Mouse (Mus musculus) heart, adult 2 months (tissue): ENCODE data around the gene Foxn3. TPM values are rescaled to one million over a fixed set of nuclear protein-coding genes. Genes with fewer than 3 reads are reported as not detected.

Source experiments
- DNase-seq, 2 experiments: peaks; one replicate each; pipeline ENCODE4 v3.0.0; 2021
- H3K27ac ChIP-seq: fragments of 200-600 bp; 2 replicates; pipeline ENCODE4 v1.8.1; 2022
- H3K27me3 ChIP-seq: fragments of 200-500 bp; 2 replicates; pipeline ENCODE4 v1.6.1; 2012; ENCODE audit warnings: mild to moderate bottlenecking, low read length, inconsistent platforms, mixed read lengths; ENCODE audit not compliant: control insufficient read depth, insufficient read depth
- H3K36me3 ChIP-seq: fragments of 200-500 bp; 2 replicates; pipeline ENCODE4 v1.6.1; 2012; ENCODE audit warnings: low read length, inconsistent platforms; ENCODE audit not compliant: control insufficient read depth, insufficient read depth
- H3K4me1 ChIP-seq: fragments of 200-500 bp; 2 replicates; pipeline ENCODE4 v1.6.1; 2011; ENCODE audit warnings: low read length; ENCODE audit not compliant: control insufficient read depth, insufficient read depth
- H3K4me3 ChIP-seq: fragments of 200-600 bp; 2 replicates; pipeline ENCODE4 v1.8.1; 2022
- H3K79me2 ChIP-seq: fragments of 200-500 bp; replicated peaks from 2 replicates; pipeline ENCODE4 v1.6.1; 2012; ENCODE audit warnings: mild to moderate bottlenecking, inconsistent platforms, low read length, moderate library complexity, mixed read lengths; ENCODE audit not compliant: control insufficient read depth, insufficient read depth
- H3K9ac ChIP-seq: fragments of 200-500 bp; 2 replicates; pipeline ENCODE4 v1.6.1; 2012; ENCODE audit warnings: low read depth, mild to moderate bottlenecking, control low read depth, inconsistent platforms, low read length, mixed read lengths
- CTCF ChIP-seq: fragments of 200-600 bp; IDR thresholded peaks from 2 replicates; pipeline ENCODE4 v1.8.1; 2022; ENCODE audit warnings: antibody characterized with exemption, mild to moderate bottlenecking, moderate library complexity
- EP300 ChIP-seq: fragments of 200-500 bp; IDR thresholded peaks from 2 replicates; pipeline ENCODE4 v1.6.1; 2011; ENCODE audit warnings: low read depth, low read length, control low read depth; ENCODE audit not compliant: insufficient read depth
- POLR2A ChIP-seq: fragments of 200-500 bp; IDR thresholded peaks from 2 replicates; pipeline ENCODE4 v1.6.1; 2011; ENCODE audit warnings: mild to moderate bottlenecking, low read depth, low read length, control low read depth; ENCODE audit not compliant: insufficient read depth
- WGBS: fragments of 180-500 bp; shearing (Covaris S2); methylation state at CpG from one replicate; pipeline ENCODE4 v1.1.7; 2018; 5-methylcytosine and 5-hydroxymethylcytosine counted together
- intact Hi-C: fragments of 180-260 bp; cut with DNase I; formaldehyde crosslinking; loops from one replicate; pipeline ENCODE4 v1.15.1; 2025
- polyA plus RNA-seq: library from polyadenylated mRNA; depleted of rRNA; stranded (reverse); fragments of >200 nt; gene quantifications from 2 replicates; pipeline ENCODE4 v1.2.3, GENCODE M21; 2012
- total RNA-seq, 2 experiments: library from RNA; stranded (reverse); gene quantifications; 2 replicates each; pipeline ENCODE4 v1.2.3; 2021

Foxn3 gene
- total and polyA plus RNA-seq, 3 experiments, result 28.1 to 117 (median 106) TPM

DNA sequence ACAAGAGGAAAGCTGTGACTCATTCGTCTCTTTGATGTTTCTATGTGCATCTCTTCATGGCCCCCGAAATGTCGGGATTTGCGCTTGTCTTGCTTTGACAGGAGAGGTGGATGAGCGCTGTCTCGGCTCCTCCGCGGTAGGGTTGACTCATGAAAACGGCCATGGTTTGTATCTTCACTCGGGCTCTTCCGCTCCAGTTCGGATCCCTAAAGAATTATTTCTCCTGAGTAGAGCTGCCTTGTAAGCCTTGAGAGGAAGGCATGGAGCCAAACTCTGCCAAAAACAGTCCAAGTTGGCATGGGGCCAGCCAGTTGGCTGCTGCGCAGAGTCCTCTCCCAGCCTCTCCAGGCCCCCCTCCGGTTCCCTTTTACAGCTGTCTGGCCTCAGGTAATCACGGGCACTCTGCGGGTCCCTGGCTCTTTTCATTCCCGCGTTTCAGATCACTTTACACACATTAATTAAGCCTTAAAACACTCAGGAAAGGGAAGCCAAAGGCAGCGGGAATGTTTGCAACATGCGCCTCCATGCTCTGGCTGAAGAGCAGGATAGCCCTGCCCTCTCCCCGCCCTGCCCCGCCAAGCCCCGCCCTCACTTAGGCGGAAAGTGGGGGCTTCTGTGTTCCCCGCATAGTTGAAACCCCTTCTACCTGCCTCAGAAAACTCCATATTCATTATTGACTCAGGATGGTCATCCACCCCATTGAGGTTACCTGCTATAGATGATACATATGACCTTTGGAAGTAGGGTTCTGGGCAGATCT is 7.0 kb upstream of the Foxn3 start:
- 53% methylated on average over 25 of the region's 25 CpGs for WGBS
- Histone ChIP-seq H3K27me3 (no peaks in the 10 kb centered on the region), H3K4me3 (peak overlapping the region; percentile 20; the same call in 1 of the 2 replicates)

DNA sequence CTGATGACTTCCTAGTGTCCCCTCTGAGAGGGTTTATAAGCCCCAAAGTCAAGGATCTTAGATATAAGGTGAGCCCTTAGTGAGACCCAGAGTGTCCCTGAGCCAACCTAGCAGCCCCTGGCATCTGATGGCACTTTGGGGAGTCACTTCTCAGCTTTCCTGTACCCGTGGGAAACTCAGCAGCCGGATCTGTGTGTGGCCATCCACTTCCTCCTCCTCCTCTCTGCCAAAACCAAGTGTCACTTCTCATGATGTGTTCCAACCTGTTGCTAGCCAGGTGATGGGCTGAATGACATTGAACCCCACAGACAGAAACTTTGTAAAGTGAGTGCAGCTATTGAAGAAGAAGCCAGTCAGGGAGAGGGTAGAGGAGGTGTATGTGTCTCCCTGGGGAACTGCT is 2.2 kb upstream of the Foxn3 start:
- Histone ChIP-seq H3K4me3 (no peak overlapping the region), H3K79me2 (no peaks in the 10 kb centered on the region), H3K27me3 (no peaks in the 10 kb centered on the region), H3K9ac (no peak overlapping the region), H3K4me1 (peaks cover 6% of the 10 kb centered on the region), H3K27ac (no peak overlapping the region), H3K36me3 (peaks cover 5% of the 10 kb centered on the region; the same call in 1 of the 2 replicates)
- intact Hi-C loops, result loop anchor here (1.0 kb wide), 1 partner anchor 32 kb away; no protein-coding TSS in a partner anchor
- 51% methylated on average over 2 of the region's 2 CpGs for WGBS
- no peak for DNase-seq
- TF ChIP-seq EP300 (no peak), POLR2A (no peak), CTCF (no peak)

More for the DNA sequence above, 7.0 kb upstream of the Foxn3 start:
- Histone ChIP-seq H3K9ac (0 out of 2 replicates have a peak overlapping the region, but pooled peaks have one; percentile 20), H3K4me1 (peaks cover 2% of the 10 kb centered on the region), H3K36me3 (no peaks in the 10 kb centered on the region), H3K27ac (no peak overlapping the region), H3K79me2 (no peaks in the 10 kb centered on the region)
- intact Hi-C loops, result no loop called here
- TF ChIP-seq EP300 (no peak), CTCF (no peak), POLR2A (no peak)
- DNase-seq, result peak; percentile 77 to 79

DNA sequence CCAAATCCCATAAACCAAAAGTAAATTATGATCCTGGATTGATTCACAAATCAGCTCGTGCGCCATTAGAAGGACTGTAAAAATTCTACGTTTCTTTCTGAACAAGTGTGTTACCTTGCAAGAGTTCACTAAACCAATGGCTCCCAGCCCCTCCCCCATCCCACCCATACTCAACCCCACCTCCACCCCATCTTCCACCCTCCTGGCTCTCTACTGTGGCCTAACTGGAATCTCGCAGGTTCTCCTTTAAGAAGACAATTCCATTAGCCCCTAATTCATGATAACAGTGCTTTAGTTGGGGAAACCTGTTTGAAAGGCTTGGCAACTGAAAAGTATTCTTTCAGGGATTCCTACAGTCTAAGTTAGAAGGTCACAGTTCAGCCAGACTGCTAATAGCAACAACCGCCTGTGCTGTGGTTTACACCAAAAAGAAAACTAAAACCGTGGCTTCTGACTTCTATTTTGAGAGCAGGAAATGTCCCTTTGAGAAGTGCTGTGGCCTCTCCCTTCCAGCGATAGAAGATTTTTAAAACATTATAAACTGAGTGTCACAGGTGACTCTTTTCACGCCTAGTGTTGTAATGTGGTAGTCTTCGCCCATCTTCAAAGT is 1.0 kb upstream of the Foxn3 start:
- Histone ChIP-seq H3K9ac (no peak overlapping the region), H3K27me3 (no peaks in the 10 kb centered on the region), H3K36me3 (peaks cover 10% of the 10 kb centered on the region), H3K4me3 (peak overlapping the region; percentile 10), H3K27ac (peak overlapping the region; percentile 42; the same call in 1 of the 2 replicates), H3K4me1 (peaks cover 6% of the 10 kb centered on the region), H3K79me2 (no peaks in the 10 kb centered on the region)
- 59% methylated on average over 9 of the region's 9 CpGs for WGBS
- TF ChIP-seq POLR2A (no peak), EP300 (no peak), CTCF (no peak)
- intact Hi-C loops, result loop anchor here (5.0 kb wide), 2 partner anchors 222 to 467 kb away; no protein-coding TSS in a partner anchor
- DNase-seq, result no peak

DNA sequence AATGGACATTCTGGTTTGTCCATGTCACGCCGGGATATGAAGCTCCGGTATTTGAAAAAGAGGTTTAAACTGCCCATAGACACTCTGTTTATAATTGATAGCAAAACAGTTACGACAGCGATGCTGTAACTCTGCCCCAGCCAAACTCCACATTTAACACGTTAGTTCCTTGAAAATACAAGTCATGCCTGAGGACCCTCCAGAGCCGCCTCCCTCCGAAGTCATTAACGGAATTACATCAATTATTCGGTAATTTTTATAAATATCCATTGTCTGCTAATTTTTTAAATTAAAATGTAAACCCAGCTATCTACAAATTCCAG is 554 bp downstream of the Foxn3 start:
- intact Hi-C loops, result loop anchor here (1.0 to 5.0 kb wide), 6 partner anchors 14 to 466 kb away; no protein-coding TSS in a partner anchor
- TF ChIP-seq CTCF (no peak), EP300 (no peak), POLR2A (no peak)
- no peaks in the 10 kb centered on the region for H3K79me2 ChIP-seq
- WGBS, result under 1% methylated on average over 10 of the region's 10 CpGs
- peak in 1 of 2 experiments; percentile 21 for DNase-seq
- peaks cover 10% of the 10 kb centered on the region for H3K4me1 ChIP-seq
- H3K27ac ChIP-seq, result peak overlapping the region; percentile 96
- H3K27me3 ChIP-seq, result no peaks in the 10 kb centered on the region
- H3K9ac ChIP-seq, result peak overlapping the region; percentile 58
- peak overlapping the region; percentile 96 for H3K4me3 ChIP-seq
- peaks cover 13% of the 10 kb centered on the region for H3K36me3 ChIP-seq

DNA sequence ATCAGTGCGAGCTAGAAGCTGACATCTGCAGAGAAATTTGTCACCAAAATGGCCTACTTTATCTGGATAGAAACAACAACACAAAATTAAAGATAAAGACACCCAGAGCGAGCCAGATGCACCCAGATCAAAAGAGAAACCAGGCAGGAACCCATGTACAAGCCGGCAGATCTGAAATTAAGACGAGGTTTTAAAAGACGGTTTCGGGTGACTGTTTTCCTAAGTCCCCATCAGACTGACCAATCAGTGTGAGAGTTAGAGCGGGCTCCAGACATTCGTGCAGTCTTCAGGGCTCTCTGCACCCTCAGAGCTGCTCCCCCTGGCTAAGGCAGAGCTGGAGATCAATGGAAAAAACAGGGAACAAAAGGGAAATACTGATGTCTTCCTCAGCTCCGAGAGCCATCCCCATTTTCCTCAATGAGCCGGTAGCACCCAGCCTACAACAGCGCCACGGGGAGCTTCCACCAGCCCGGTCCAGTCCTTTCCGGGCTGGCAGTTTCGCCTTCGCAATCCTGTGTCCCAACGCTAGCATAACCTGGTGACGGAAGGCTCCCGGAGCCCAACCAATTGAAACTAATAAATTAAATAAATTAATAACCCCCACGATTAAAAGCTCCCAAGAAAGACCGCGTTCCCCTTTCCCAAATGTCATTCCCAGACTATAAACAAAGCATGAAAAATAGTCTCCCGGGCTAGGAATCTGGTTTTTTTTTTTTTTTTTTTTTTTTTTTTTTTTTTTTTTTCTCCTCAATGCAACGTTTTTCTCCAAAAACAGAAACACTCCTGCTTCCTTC is 1.1 kb downstream of the Foxn3 start:
- Histone ChIP-seq H3K4me3 (peak overlapping the region; percentile 96), H3K4me1 (peaks cover 13% of the 10 kb centered on the region), H3K79me2 (no peaks in the 10 kb centered on the region), H3K9ac (peak overlapping the region; percentile 71), H3K27ac (peak overlapping the region; percentile 96), H3K27me3 (no peaks in the 10 kb centered on the region), H3K36me3 (peaks cover 13% of the 10 kb centered on the region)
- under 1% methylated on average over 24 of the region's 24 CpGs for WGBS
- DNase-seq, result peak; percentile 77 to 79
- intact Hi-C loops, result loop anchor here (2.0 to 5.0 kb wide), 5 partner anchors 13 to 465 kb away; no protein-coding TSS in a partner anchor
- peak; percentile 46; the same call in 1 of the 2 replicates for TF ChIP-seq POLR2A
- peak; percentile 22; the same call in 1 of the 2 replicates for TF ChIP-seq CTCF
- TF ChIP-seq EP300, result no peak
